Mouse (Mus musculus) lung, embryonic 15.5 days (tissue): ENCODE results near the gene Ier3. TPM values are rescaled to one million over a fixed set of nuclear protein-coding genes. Genes with fewer than 3 reads are reported as not detected.

Source experiments
- ATAC-seq: fragments of 200-750 bp; cut with Nextera tagmentation; 2 replicates; pipeline ENCODE4 v1.8.0; 2017; ENCODE audit warnings: moderate number of reproducible peaks, borderline replicate concordance; ENCODE audit not compliant: low FRiP score, low TSS enrichment; ENCODE audit errors: extremely low read depth
- H3K27ac ChIP-seq: fragments of 300-500 bp; sonication (generic); 2 replicates; pipeline ENCODE4 v1.5.1; 2015; ENCODE audit warnings: moderate library complexity, mild to moderate bottlenecking, inconsistent platforms
- H3K27me3 ChIP-seq: fragments of 300-500 bp; sonication (generic); 2 replicates; pipeline ENCODE4 v1.6.1; 2015; ENCODE audit warnings: inconsistent platforms
- H3K36me3 ChIP-seq: fragments of 300-500 bp; sonication (generic); 2 replicates; pipeline ENCODE4 v1.6.1; 2015; ENCODE audit warnings: inconsistent platforms
- H3K4me1 ChIP-seq: fragments of 300-500 bp; sonication (generic); 2 replicates; pipeline ENCODE4 v1.6.1; 2015; ENCODE audit warnings: inconsistent platforms
- H3K4me2 ChIP-seq: fragments of 300-500 bp; sonication (generic); 2 replicates; pipeline ENCODE4 v1.6.1; 2015; ENCODE audit warnings: inconsistent platforms, mild to moderate bottlenecking, moderate library complexity
- H3K4me3 ChIP-seq: fragments of 300-500 bp; sonication (generic); 2 replicates; pipeline ENCODE4 v1.5.1; 2015; ENCODE audit warnings: mild to moderate bottlenecking, inconsistent platforms
- H3K9ac ChIP-seq: fragments of 300-500 bp; sonication (generic); 2 replicates; pipeline ENCODE4 v1.6.1; 2015; ENCODE audit warnings: inconsistent platforms
- H3K9me3 ChIP-seq: fragments of 300-500 bp; sonication (generic); 2 replicates; pipeline ENCODE4 v1.6.1; 2016; ENCODE audit warnings: inconsistent platforms
- WGBS: fragments of 180-500 bp; shearing (Covaris S2); methylation state at CpG from one replicate; pipeline ENCODE4 v1.1.7; 2015; 5-methylcytosine and 5-hydroxymethylcytosine counted together
- microRNA-seq: library from miRNA; unstranded; fragments of <30 nt; microRNA quantifications from one replicate; pipeline ENCODE4, GENCODE M21; 2016
- polyA plus RNA-seq: library from polyadenylated mRNA; unstranded; fragments of >200 nt; fragmentation: Nextera tagmentation; extraction: Ambion mirVana; gene quantifications from 2 replicates; pipeline ENCODE4 v1.2.1, GENCODE M21; 2015

Ier3 gene
- polyA plus RNA-seq, 1 experiment from 2014 or later: 17.9 TPM

- H3K36me3 ChIP-seq: peaks cover 24% of the 10 kb centered on the region
- peak overlapping the region; percentile 99 for H3K27ac ChIP-seq
- ATAC-seq: no peak
- peaks cover 51% of the 10 kb centered on the region for H3K4me1 ChIP-seq
- H3K27me3 ChIP-seq: no peaks in the 10 kb centered on the region
- WGBS: 68% methylated on average over 8 of the region's 8 CpGs
- H3K9me3 ChIP-seq: no peaks in the 10 kb centered on the region
- peak overlapping the region; percentile 79 for H3K9ac ChIP-seq
- H3K4me2 ChIP-seq: peak overlapping the region; percentile 90
- H3K4me3 ChIP-seq: peak overlapping the region; percentile 73
Observed at GRCm38 (mm10) chr17:35870884-35871696, 49.6 kb downstream of the Ier3 start.

Small RNA genes lying within 50 kb of the gene (microRNA-seq; reads per million reads assigned to microRNA genes)
- not detected for gene Gm28033

Other genes starting within 250 kb of the Ier3 start
- 111 and 121 TPM in 2 replicates for gene Sfta2, start 220.1 kb upstream of the Ier3 start, polyA plus RNA-seq
- gene Gm9573, start 195.0 kb upstream of the Ier3 start, polyA plus RNA-seq: not detected in 2 replicates
- gene Mucl3, start 178.0 kb upstream of the Ier3 start, polyA plus RNA-seq: 1.2 and 1.3 TPM in 2 replicates
- 20.7 and 22.4 TPM in 2 replicates for gene Vars2, start 154.1 kb upstream of the Ier3 start, polyA plus RNA-seq
- gene Gtf2h4, start 147.9 kb upstream of the Ier3 start, polyA plus RNA-seq: 48.8 and 49.9 TPM in 2 replicates
- 46.8 and 51.9 TPM in 2 replicates for gene Ddr1, start 117.1 kb upstream of the Ier3 start, polyA plus RNA-seq
- 50.1 and 54.4 TPM in 2 replicates for gene Flot1, start 1.5 kb downstream of the Ier3 start, polyA plus RNA-seq
- 1,042 and 1,079 TPM in 2 replicates for gene Tubb5, start 16.6 kb downstream of the Ier3 start, polyA plus RNA-seq
- 24.1 and 24.7 TPM in 2 replicates for gene Mdc1, start 19.8 kb downstream of the Ier3 start, polyA plus RNA-seq
- 71.0 and 73.3 TPM in 2 replicates for gene Nrm, start 39.6 kb downstream of the Ier3 start, polyA plus RNA-seq
- 21.3 and 23.4 TPM in 2 replicates for gene Ppp1r18, start 43.9 kb downstream of the Ier3 start, polyA plus RNA-seq
- 42.0 and 42.1 TPM in 2 replicates for gene Dhx16, start 58.1 kb downstream of the Ier3 start, polyA plus RNA-seq
- gene 2310061I04Rik, start 75.7 kb downstream of the Ier3 start, polyA plus RNA-seq: 20.5 and 21.2 TPM in 2 replicates
- gene Atat1, start 88.4 kb downstream of the Ier3 start, polyA plus RNA-seq: 58.3 and 63.6 TPM in 2 replicates
- 73.9 and 77.5 TPM in 2 replicates for gene Mrps18b, start 94.7 kb downstream of the Ier3 start, polyA plus RNA-seq
- gene Ppp1r10, start 94.8 kb downstream of the Ier3 start, polyA plus RNA-seq: 35.9 and 38.2 TPM in 2 replicates
- 71.6 and 87.8 TPM in 2 replicates for gene Abcf1, start 148.1 kb downstream of the Ier3 start, polyA plus RNA-seq
- gene Gnl1, start 158.2 kb downstream of the Ier3 start, polyA plus RNA-seq: 49.4 and 50.3 TPM in 2 replicates
- 29.3 and 32.4 TPM in 2 replicates for gene Prr3, start 158.6 kb downstream of the Ier3 start, polyA plus RNA-seq
- 2.2 and 3.2 TPM in 2 replicates for gene H2-T24, start 198.9 kb downstream of the Ier3 start, polyA plus RNA-seq
- gene H2-T23, start 211.2 kb downstream of the Ier3 start, polyA plus RNA-seq: 6.1 and 8.4 TPM in 2 replicates
- gene H2-T22, start 221.1 kb downstream of the Ier3 start, polyA plus RNA-seq: 16.1 and 18.4 TPM in 2 replicates
- not detected in 2 replicates for gene Gm6034, start 221.3 kb downstream of the Ier3 start, polyA plus RNA-seq
- not detected in 2 replicates for gene Gm11127, start 236.7 kb downstream of the Ier3 start, polyA plus RNA-seq